ENCODE assay signal across 9 mouse cellular contexts in the genomic region with DNA sequence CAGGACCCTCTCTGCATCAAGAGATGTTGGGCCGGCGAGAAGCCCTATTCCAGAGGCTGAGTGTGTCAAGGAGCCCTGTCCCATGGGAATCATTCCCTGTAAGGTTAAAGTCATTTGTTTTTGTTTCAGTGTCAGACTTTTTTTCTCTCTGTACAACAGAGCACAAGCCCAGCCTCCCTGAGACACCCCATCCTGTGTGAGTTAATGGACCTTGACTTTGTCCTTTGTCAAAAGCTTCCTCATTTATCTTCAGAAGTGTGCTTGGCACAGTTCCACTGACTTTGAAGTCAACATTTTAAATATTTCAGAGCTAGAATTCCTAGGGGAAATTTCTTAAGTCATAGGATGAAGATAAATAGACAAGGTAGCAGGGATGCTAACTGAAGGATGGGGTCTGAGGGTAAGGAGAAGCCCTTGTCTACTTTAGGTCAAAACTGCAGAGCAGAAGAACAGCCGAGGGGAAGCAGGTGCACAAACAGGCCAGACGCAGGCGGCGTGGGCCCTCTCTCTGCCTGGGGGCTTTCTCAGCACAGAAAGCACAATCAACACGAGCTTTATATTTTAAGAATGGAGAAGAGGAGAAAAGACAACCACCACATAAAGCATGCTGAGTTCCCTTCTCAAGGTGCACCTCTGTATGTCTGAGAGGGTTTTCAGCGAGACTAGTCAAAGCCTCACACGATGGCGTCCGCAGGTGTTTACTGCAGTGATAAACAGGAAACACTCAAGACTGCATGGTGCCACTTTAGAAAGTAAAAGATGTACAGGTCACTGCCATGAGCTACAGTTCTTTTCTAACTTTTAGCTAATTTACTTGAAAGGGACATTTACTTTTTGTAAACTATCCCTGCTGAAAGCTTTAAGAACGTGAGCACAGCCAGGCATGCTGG. TPM values are rescaled to one million over a fixed set of nuclear protein-coding genes. Genes with fewer than 3 reads are reported as not detected.
DNase-seq lines count a peak whose midpoint lies in the region; ATAC-seq and TF ChIP-seq lines count a peak whose summit lies in the region.
"Had no signal": no experiment of that assay in that cellular context is flagged by ENCODE, and none has a peak within 500 bp of the region (broad histone marks: within the 10 kb centered on the region; RNA-seq: fewer than 3 reads in every experiment).

No protein-coding gene starts in this region.

- WGBS in lung, embryonic 16.5 days, result 55% methylated on average over 12 of the region's 12 CpGs
- WGBS in hindbrain, postnatal 0 days, result 46% methylated on average over 12 of the region's 12 CpGs
- WGBS in thymus, adult 2 months, result 29% methylated on average over 12 of the region's 12 CpGs

- no peak overlapping the region for H3K4me3 ChIP-seq in lung, embryonic 16.5 days (ENCODE audit: low read length)
- no peak overlapping the region for H3K4me3 ChIP-seq in hindbrain, postnatal 0 days (ENCODE audit: low read length)
- no peak overlapping the region for H3K4me3 ChIP-seq in thymus, adult 2 months (ENCODE audit: control insufficient read depth, insufficient read depth, low read length)
- H3K4me3 ChIP-seq in gastrocnemius, adult 2 months, result no peak overlapping the region

- peak overlapping the region; percentile 45 for H3K27ac ChIP-seq in lung, embryonic 16.5 days (ENCODE audit: low read length)
- no peak overlapping the region for H3K27ac ChIP-seq in hindbrain, postnatal 0 days
- H3K27ac ChIP-seq in thymus, adult 2 months (ENCODE audit: control insufficient read depth, insufficient read depth, low read length), result peak overlapping the region; percentile 98
- H3K27ac ChIP-seq in gastrocnemius, adult 2 months, result no peak overlapping the region

- H3K9me3 ChIP-seq in lung, embryonic 16.5 days (ENCODE audit: control insufficient read depth, low read length), result no peaks in the 10 kb centered on the region
- H3K9me3 ChIP-seq in hindbrain, postnatal 0 days (ENCODE audit: low read length), result no peaks in the 10 kb centered on the region

- H3K4me2 ChIP-seq in lung, embryonic 16.5 days (ENCODE audit: low read depth, low read length), result no peak overlapping the region
- H3K4me2 ChIP-seq in hindbrain, postnatal 0 days (ENCODE audit: low read depth, low read length), result no peak overlapping the region

- H3K27me3 ChIP-seq in lung, embryonic 16.5 days (ENCODE audit: control insufficient read depth, insufficient read depth, low read depth, low read length), result no peaks in the 10 kb centered on the region
- H3K27me3 ChIP-seq in hindbrain, postnatal 0 days (ENCODE audit: insufficient read depth, low read length), result no peaks in the 10 kb centered on the region
- no peaks in the 10 kb centered on the region for H3K27me3 ChIP-seq in thymus, adult 2 months (ENCODE audit: control insufficient read depth, insufficient read depth, low read length)

- peak; percentile 58 for DNase-seq in adrenal gland, adult 8-10 months
- no peak for DNase-seq in adrenal gland, postnatal 25 days
- DNase-seq in lung, postnatal 4 days, result no peak
- peak; percentile 32 for DNase-seq in hindbrain, postnatal 0 days (ENCODE audit: low spot score)
- DNase-seq in thymus, adult 2 months, result peak; percentile 54
- DNase-seq in layer of hippocampus, adult 18-20 months (ENCODE audit: low spot score in 2 of 2), result no peak
- no peak for DNase-seq in gastrocnemius, adult 2 months

- H3K9ac ChIP-seq in lung, embryonic 16.5 days (ENCODE audit: low read length), result no peak overlapping the region
- no peak overlapping the region for H3K9ac ChIP-seq in hindbrain, postnatal 0 days (replicated peaks; ENCODE audit: low read length)

- no peaks in the 10 kb centered on the region for H3K36me3 ChIP-seq in lung, embryonic 16.5 days (ENCODE audit: control insufficient read depth, insufficient read depth, low read length)
- no peaks in the 10 kb centered on the region for H3K36me3 ChIP-seq in hindbrain, postnatal 0 days (ENCODE audit: insufficient read depth, low read length)
- H3K36me3 ChIP-seq in thymus, adult 2 months (ENCODE audit: control insufficient read depth, insufficient read depth, low read length), result no peaks in the 10 kb centered on the region

- intact Hi-C loops in gastrocnemius, adult 2 months (cut with DNase I), result no loop called here

- no peak for TF ChIP-seq POLR2A in thymus, adult 2 months (IDR thresholded peaks at IDR 0.05; ENCODE audit: control insufficient read depth, extremely low read depth, insufficient read depth, low read length, poor library complexity)

- peaks cover 66% of the 10 kb centered on the region for H3K4me1 ChIP-seq in lung, embryonic 16.5 days (replicated peaks; ENCODE audit: control insufficient read depth, insufficient read depth, low read length)
- H3K4me1 ChIP-seq in hindbrain, postnatal 0 days (ENCODE audit: insufficient read depth, low read length), result peaks cover 10% of the 10 kb centered on the region; the same call in 1 of the 2 replicates
- H3K4me1 ChIP-seq in thymus, adult 2 months (replicated peaks; ENCODE audit: control insufficient read depth, insufficient read depth, low read length), result peaks cover 50% of the 10 kb centered on the region

- no peak for TF ChIP-seq CTCF in hindbrain, postnatal 0 days (IDR thresholded peaks at IDR 0.05; ENCODE audit: low read depth)
- TF ChIP-seq CTCF in thymus, adult 2 months (IDR thresholded peaks at IDR 0.05; ENCODE audit: borderline replicate concordance, control insufficient read depth, extremely low read depth, insufficient read depth, low read length, poor library complexity), result no peak
- TF ChIP-seq CTCF in gastrocnemius, adult 2 months (IDR thresholded peaks at IDR 0.05), result no peak

- no peak for ATAC-seq in lung, embryonic 16.5 days (ENCODE audit: low read depth)
- no peak for ATAC-seq in hindbrain, postnatal 0 days

RNA-seq across cellular contexts. Expression of gene Abhd17c, which starts 32.2 kb away (rescaled TPM):
- total RNA-seq in adrenal gland, adult 8-10 months (2022), result 10 to 100 TPM; 26.2 to 32.3 (median 29.8) TPM
- total RNA-seq in adrenal gland, postnatal 25 days (2021), result 31.0 and 31.5 TPM in 2 replicates
- polyA plus RNA-seq in lung, embryonic 16.5 days (2015; fragmentation: Nextera tagmentation; extraction: Ambion mirVana), result 9.4 and 9.8 TPM in 2 replicates
- total RNA-seq in hindbrain, postnatal 0 days (2014; rRNA removed), result 88.7 and 89.7 TPM in 2 replicates
- 62.6 and 67.4 TPM in 2 replicates for polyA plus RNA-seq in hindbrain, postnatal 0 days (2015; fragmentation: Nextera tagmentation; extraction: Ambion mirVana)
- polyA plus RNA-seq in thymus, adult 2 months (2012; rRNA removed), result 78.7 and 92.3 TPM in 2 replicates
- 10 to 100 TPM; 56.1 to 56.3 TPM for total RNA-seq in layer of hippocampus, adult 18-20 months (2021)
- total RNA-seq in gastrocnemius, adult 2 months (2021), result 1 to 10 TPM; 6.4 to 9.3 TPM

RNA-seq across cellular contexts. Expression of gene Cemip, which starts 33.2 kb away (rescaled TPM):
- total RNA-seq in adrenal gland, adult 8-10 months (2022), result 1 to 10 TPM in 2 of 4 experiments, under 1 TPM in 2; 0.77 to 1.4 (median 1.0) TPM
- total RNA-seq in adrenal gland, postnatal 25 days (2021), result 1.5 and 1.6 TPM in 2 replicates
- polyA plus RNA-seq in lung, embryonic 16.5 days (2015; fragmentation: Nextera tagmentation; extraction: Ambion mirVana), result 1.4 and 1.5 TPM in 2 replicates
- total RNA-seq in hindbrain, postnatal 0 days (2014; rRNA removed), result 5.7 and 10.3 TPM in 2 replicates
- polyA plus RNA-seq in hindbrain, postnatal 0 days (2015; fragmentation: Nextera tagmentation; extraction: Ambion mirVana), result 0.81 and 1.0 TPM in 2 replicates
- 0.59 and 0.63 TPM in 2 replicates for polyA plus RNA-seq in thymus, adult 2 months (2012; rRNA removed)
- 10 to 100 TPM; 18.3 to 19.5 TPM for total RNA-seq in layer of hippocampus, adult 18-20 months (2021)
- total RNA-seq in gastrocnemius, adult 2 months (2021), result not detected
- polyA plus RNA-seq: limb, embryonic 11.5 days had no signal

Comparison
In these comparisons a context has a peak if more than half of its experiments do, and no peak if none do; other contexts are left out.
1. DNase-seq: peak in adrenal gland, adult 8-10 months (single experiment), hindbrain, postnatal 0 days (single experiment) and thymus, adult 2 months (single experiment); none in adrenal gland, postnatal 25 days (single experiment), lung, postnatal 4 days (0 of 2), layer of hippocampus, adult 18-20 months (0 of 2) and gastrocnemius, adult 2 months (single experiment).
2. H3K27ac ChIP-seq: peak in lung, embryonic 16.5 days (single experiment) and thymus, adult 2 months (single experiment); none in hindbrain, postnatal 0 days (single experiment) and gastrocnemius, adult 2 months (single experiment).